Mouse (Mus musculus): ENCODE measurements at regions not wholly inside any gene's neighbourhood (a gene's known extent, or its start where the extent isn't known, plus 50 kb on each side); places are given as distances from the start of the nearest gene placed in this dataset.
A peak's percentile ranks its signal among the peaks of the same experiment; 100 is the strongest.

GRCm38 (mm10) chr3:61064720-61065119 is 62.1 kb downstream of the P2ry1 start:
- no peak for DNase-seq (ENCODE audit: low read depth in 1 of 2, low spot score in 2 of 2)

GRCm38 (mm10) chr3:61067067-61067466 is 64.5 kb downstream of the P2ry1 start:
- no peak for DNase-seq (ENCODE audit: low read depth in 1 of 2, low spot score in 2 of 2)

DNA sequence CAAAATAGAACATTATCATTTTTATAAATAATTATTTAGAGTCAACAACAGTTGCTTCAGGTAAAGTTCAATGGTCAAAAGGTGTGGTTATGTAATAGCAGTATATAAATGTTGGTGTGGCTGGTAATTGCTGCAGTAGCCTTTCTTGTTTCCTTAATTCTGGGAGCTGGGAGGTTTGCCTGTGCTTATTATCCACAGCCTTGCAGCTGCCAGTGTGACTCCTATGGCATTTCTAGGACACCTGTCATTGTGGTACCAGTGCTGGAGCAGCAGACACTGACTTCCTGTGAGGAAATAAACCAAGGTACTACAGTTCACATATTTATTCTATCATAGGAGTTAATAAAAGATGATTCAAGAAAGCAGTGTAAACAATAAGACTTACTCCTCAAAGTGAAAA is 65.6 kb downstream of the P2ry1 start:
- DNase-seq (ENCODE audit: low read depth in 1 of 2, low spot score in 2 of 2) = no peak

DNA sequence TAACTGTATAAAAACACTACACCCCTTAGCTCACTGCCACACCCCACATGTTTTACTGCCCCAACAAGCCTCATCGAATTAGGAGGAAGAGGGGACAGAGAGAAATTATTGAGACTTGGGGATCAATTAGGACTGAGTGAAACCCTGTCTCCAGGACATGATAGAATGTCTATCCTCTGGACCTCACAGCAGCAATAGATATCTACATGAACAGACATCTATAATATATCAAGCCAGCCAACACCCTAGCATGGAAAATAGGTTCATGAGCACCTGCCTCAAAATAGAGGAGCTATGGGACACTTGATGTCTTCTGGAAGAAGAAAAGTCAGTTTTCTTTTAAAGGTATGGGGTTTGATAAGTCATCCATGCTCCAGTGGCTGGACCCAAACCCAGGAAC is 68.4 kb downstream of the P2ry1 start:
- DNase-seq (ENCODE audit: low read depth in 1 of 2, low spot score in 2 of 2) = no peak

DNA sequence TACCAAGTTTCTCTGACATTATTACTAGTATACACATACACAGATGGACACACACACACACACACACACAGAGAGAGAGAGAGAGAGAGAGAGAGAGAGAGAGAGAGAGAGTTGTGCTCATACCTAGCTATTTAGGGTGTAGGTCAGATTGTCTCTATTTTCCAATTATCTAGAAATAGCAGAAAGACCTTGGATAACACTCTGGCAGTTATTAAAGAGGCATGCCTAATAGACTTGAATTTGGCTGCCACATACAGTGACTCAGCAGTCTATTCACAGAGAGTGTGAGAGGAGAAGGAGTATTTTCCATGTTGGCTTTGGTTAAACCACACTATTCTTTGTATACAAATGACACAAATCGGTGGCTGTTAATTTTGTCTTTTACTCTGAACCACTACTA is 69.7 kb downstream of the P2ry1 start:
- no peak for DNase-seq (ENCODE audit: low read depth in 1 of 2, low spot score in 2 of 2)

DNA sequence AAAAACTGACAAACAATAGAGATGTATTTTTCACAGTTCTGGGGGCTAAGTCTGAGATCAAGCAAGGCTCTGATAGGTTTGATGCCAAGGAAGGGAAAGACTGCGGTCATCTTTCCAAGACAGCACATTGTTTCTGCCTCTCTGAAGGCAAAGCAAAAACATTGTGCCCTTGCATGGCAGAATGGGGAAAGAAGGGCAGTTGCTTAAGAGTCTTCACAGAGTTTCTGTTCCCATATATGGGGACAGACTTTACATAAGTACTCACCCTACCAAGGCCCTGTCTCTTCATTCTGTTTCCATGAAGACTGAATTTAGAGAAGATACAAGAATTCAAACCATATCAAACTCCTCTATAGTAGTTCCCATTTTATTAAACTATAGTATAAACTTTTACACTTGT is 70.5 kb downstream of the P2ry1 start:
- peak in 1 of 2 experiments; percentile 5 for DNase-seq (ENCODE audit: low read depth in 1 of 2, low spot score in 2 of 2)

- peak in 1 of 2 experiments; percentile 7 for DNase-seq (ENCODE audit: low read depth in 1 of 2, low spot score in 2 of 2)
Observed at GRCm38 (mm10) chr3:61073806-61074205, 71.2 kb downstream of the P2ry1 start.

DNA sequence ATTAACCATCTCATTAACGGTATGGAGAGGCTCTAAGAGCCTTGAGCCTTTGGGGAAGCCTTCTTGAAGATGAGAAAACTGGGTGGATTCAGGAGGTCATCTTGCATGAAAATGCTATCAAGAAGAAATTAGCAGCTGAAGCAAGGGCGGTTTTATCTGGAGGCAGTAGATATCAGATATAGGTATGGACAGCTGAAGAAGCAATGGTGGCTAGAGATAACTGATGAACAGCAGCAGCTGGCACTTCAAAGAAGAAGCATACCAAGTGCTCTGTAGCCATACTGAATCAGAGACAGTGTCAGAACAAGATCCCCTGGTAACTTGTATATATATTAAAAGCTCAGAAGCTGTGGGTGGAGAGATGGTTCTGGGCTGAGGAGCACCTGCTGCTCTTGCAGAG is 73.2 kb downstream of the P2ry1 start:
- no peak for DNase-seq (ENCODE audit: low read depth in 1 of 2, low spot score in 2 of 2)

DNA sequence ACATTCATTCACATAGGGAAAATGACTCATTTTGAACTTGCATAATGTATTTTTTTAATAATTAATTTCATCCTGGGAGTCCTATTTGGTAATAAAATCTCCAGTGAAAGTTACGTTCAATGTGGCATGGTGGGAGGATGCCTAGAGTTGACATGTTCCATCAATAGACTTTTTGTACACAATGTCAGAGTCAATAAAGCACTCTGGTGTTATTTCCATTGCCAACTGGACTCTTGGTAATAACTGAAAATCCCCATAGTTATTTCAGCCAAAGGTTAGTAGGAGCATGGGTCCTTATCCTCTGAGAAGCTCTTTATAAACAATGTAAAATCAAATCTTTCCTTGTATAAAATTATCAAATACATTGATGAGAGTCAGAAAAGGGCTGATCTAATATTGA is 87.3 kb downstream of the P2ry1 start:
- no peak for DNase-seq (ENCODE audit: low read depth in 1 of 2, low spot score in 2 of 2)

- DNase-seq (ENCODE audit: low read depth in 1 of 2, low spot score in 2 of 2) = no peak
Observed at GRCm38 (mm10) chr3:61092031-61092430, 89.4 kb downstream of the P2ry1 start.

GRCm38 (mm10) chr3:61116364-61116763 is 113.8 kb downstream of the P2ry1 start:
- DNase-seq (ENCODE audit: low read depth in 1 of 2, low spot score in 2 of 2) = no peak

DNA sequence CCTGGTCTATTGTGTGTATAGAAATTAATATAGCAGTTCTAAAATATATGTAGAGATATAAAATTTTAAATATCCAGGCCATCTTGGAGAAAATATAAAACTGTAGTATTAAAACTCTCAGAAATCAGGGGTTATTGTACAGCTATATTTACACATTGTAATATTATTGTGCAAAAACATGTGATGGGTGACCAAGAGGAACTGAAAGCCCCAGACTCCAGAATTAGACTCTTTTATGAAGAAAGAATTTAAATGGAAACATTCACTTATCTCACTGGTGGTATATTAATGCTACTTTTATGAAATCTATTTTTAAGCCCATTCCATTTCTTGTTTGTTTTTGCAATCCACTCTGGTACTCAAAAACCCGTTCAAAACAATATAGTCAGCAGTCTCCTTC is 130.5 kb downstream of the P2ry1 start:
- no peak for DNase-seq (ENCODE audit: low read depth in 1 of 2, low spot score in 2 of 2)

DNA sequence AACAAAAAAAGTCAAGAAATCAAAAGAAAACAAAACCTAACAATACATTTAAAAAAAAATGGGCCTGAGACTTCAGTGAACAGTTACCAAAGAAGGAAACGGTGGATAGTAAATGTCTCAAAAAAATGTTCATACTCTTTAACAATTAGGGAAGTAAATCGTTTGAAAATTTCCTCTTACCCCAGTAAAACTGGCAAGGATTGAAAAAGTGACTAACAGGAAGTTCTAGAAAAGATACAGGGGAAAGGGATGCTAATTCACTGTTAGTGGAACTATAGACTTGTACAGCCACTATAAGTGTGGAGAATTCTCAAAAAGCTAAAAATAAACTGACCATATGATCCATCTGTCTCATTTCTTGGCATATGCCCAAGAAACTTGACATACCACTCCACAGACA is 151.5 kb downstream of the P2ry1 start:
- no peak for DNase-seq (ENCODE audit: low read depth in 1 of 2, low spot score in 2 of 2)

- DNase-seq (ENCODE audit: low read depth in 1 of 2, low spot score in 2 of 2) = no peak
Observed at GRCm38 (mm10) chr3:61159811-61160210, 157.2 kb downstream of the P2ry1 start.

DNA sequence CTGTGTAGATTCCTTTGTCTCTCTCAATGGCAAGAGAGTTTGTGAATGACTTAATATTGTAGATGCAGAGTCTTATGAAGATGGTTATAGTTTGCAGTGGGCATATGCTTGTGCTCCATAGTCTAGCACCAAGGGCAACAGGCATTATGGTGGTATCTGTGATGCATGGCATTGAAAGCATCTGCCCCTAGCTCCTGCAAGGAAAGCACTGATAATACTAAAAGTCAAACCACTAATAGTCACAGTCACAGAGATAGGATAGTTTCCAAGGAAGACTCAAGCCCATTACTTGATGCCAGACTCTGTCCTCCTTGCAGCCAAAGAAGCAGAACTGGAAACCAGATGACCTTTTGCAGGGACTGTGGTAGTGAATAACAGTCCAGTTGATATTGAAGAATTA is 158.8 kb downstream of the P2ry1 start:
- DNase-seq (ENCODE audit: low read depth in 1 of 2, low spot score in 2 of 2) = no peak

GRCm38 (mm10) chr3:61185789-61186188 is 175.6 kb upstream of the Rap2b start:
- no peak for DNase-seq (ENCODE audit: low read depth in 1 of 2, low spot score in 2 of 2)

DNA sequence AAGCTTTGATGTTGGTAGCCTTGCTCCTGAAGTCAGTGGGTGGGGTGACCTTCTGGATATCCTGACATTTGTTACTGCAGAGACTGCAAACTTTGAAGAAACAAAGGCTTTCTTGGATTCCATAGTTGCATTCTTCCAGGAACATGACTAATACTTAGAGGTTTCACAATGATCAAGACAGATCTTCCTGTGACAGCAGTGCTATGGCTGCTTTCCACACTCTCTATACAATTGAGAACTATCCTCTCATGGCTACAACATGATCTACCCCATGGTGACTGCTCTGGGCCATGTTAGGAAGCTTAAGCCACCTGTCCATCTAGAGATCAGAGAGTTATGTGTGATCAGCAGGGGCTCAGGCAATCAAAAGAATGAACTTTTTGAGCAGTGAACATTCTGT is 172.8 kb upstream of the Rap2b start:
- DNase-seq (ENCODE audit: low read depth in 1 of 2, low spot score in 2 of 2) = no peak

DNA sequence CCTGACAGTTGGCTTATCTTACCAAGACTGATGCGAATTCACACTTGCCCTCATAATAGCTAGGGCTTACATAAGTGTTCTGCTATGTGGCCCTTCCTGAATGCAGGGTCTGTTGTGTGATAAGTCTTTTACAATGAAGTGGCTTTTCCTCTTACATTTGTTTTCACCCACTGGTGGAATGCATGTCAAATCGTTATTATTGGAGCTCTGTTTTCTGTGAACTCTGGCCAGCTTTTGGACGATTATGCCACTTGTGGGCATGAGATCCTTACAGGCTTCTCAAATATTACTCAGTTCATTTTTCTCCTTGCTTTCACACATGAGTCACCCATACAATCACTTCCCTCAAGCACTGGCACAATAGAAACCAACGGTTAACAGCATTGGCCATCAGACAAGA is 144.9 kb upstream of the Rap2b start:
- DNase-seq (ENCODE audit: low read depth in 1 of 2, low spot score in 2 of 2) = no peak

DNA sequence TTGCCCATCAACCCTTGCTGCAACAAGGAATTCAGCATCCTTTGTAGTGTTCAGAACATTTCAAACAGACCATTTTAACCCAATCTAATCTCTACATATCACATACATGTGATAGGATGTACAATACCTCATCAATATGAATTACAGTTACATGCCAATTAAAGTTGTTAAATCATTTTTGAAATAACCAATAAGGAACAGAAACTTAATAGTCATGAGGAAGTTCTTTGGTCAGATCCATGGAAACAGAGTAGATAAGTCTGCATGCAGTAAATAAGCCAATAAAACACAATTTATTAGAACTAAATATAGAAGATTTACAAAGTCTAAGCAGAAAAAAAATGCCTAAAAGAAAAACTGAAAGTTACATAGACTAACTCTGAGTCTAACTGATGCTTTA is 136.9 kb upstream of the Rap2b start:
- DNase-seq (ENCODE audit: low read depth in 1 of 2, low spot score in 2 of 2) = no peak

DNA sequence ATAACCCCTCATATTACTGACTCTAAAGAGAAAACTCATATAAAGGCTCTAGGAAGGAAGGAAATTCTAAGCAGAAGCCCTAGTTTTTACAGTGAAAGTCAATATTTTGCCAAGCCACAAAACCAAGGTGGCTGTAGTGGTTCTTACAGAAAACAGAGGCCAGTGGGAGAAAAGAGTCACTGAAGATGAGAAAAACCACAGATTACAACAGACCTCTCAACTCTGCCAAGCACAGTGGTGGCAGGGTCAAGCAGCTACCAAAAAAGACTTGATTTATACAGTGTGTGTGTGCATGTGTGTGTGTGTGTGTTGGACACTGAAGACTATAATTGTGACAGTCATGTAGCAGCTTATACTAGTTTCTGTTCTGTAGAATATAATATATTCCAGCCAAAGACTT is 136.4 kb upstream of the Rap2b start:
- no peak for DNase-seq (ENCODE audit: low read depth in 1 of 2, low spot score in 2 of 2)

DNA sequence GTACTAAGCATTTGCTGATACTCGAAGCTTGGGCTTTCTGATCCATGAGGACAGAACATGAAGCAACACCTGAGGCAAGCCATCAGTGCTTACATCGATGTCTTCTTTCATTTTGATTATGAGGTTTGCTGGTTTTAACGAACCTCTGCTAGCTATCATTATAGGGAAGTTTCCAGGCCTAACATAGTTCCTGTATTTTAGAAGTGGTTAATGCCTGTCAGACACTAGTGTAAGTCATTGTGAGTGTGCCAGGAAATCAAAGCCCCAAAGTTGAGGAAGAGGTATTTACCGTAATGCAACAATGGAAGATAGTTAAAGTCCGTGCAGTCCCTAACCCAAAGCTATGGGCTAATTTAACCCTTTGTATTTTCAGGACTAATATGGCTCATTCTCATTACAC is 120.1 kb upstream of the Rap2b start:
- no peak for DNase-seq (ENCODE audit: low read depth in 1 of 2, low spot score in 2 of 2)

DNA sequence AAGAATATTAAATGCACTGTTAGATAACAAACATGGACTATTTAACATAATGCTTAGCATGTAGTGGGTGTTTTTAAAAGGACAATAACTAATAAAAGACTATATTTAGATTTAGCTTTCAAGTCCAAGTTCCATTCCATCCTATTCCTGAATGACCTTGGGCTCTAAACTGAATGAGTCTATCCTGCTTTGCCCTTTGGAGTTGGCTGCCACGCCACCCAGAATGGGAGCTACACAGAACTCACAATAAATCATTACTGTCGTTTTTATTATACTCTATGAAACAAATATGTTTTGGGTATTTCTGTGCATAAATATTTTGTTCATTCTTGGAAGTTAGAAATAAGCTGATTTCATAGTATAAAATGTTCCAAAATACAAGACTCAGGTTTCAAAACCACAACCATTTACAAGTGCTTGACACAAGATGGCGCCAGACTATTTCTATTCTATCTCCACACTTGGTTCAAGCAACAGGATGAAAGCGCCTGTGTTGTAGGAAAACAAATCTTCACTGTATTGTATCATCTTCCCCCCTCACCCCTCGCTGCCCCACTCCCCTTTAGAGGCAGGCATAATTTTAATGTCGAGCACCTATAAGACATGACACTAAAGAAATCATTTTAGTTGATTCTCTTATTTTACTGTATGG is 117.4 kb upstream of the Rap2b start:
- no peak for DNase-seq (ENCODE audit: low read depth in 1 of 2, low spot score in 2 of 2)

DNA sequence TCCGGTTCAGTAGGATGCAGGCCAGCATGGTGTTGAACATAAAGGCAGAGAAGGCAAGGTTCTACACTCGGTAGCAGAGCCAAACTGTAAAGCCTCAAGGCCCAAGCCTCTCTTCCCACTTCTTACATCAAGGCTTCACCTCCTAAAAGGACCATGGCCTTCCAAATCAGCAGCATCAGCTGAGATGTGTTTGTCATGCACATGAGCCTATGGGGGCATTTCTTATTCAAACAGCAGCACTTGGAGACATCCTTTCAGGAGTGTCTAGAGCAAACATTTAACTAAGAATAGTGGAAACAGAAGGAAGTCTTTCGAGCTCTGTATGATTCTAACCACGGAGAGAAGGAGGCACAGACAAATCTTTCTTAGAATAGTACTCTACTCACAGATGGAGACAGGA is 115.0 kb upstream of the Rap2b start:
- DNase-seq (ENCODE audit: low read depth in 1 of 2, low spot score in 2 of 2) = no peak

- no peak for DNase-seq (ENCODE audit: low read depth in 1 of 2, low spot score in 2 of 2)
Observed at GRCm38 (mm10) chr3:61247344-61247743, 114.1 kb upstream of the Rap2b start.

Data from monocyte, adult 2 months (primary cell).